Mouse (Mus musculus): Measurements from ENCODE around the gene Glg1.
A peak's percentile ranks its signal among the peaks of the same experiment; 100 is the strongest.
"Not testable (repeated sequence)": the region's sequence is repeated elsewhere in the genome, so short reads cannot be mapped to it uniquely, and the experiment has no call there.

Glg1 gene

GRCm38 (mm10) chr8:111258631-111259407 is at the start of gene Glg1:
Gene Glg1, minus strand, starts transcription at chr8:111259216.
- peak; percentile 85 to 86 for DNase-seq (ENCODE audit: low spot score in 2 of 2)

DNA sequence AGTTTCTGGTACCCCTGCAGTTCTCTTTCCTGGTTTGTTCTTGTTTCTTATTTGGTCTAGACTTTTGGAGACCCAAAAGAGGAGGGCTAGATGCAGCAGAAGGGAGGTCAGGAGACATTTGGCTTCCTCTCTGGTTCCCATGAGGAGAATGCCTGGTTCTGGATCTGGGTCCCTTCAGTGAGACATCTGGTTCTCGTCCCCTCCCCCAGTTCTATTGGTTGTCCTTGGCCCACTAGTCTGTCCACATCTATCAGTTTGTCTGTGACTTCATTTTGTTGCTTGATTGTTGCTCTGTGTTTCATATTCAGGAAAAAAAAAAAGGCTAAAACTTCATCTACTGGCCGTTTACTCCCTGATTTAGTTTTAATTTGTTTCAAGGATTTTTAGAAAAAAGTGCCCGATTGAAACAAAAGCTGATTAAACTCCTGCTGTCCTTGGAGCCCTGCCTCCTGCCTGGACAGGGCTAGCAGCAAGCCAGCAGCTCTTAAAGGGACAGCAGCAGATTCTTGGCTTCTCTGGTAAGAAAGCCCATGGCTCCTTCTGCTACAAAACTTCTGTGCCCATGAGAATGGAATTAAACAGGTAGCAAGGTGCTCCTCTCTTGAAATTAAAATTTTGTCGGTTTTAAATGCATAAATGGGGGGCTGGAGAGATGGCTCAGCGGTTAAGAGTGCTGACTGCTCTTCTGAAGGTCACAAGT is 46.2 kb upstream of the Glg1 start:
- DNase-seq (ENCODE audit: low spot score in 2 of 2), result no peak

- DNase-seq (ENCODE audit: low spot score in 2 of 2), result no peak
Observed at GRCm38 (mm10) chr8:111304359-111304758, 45.3 kb upstream of the Glg1 start.

DNA sequence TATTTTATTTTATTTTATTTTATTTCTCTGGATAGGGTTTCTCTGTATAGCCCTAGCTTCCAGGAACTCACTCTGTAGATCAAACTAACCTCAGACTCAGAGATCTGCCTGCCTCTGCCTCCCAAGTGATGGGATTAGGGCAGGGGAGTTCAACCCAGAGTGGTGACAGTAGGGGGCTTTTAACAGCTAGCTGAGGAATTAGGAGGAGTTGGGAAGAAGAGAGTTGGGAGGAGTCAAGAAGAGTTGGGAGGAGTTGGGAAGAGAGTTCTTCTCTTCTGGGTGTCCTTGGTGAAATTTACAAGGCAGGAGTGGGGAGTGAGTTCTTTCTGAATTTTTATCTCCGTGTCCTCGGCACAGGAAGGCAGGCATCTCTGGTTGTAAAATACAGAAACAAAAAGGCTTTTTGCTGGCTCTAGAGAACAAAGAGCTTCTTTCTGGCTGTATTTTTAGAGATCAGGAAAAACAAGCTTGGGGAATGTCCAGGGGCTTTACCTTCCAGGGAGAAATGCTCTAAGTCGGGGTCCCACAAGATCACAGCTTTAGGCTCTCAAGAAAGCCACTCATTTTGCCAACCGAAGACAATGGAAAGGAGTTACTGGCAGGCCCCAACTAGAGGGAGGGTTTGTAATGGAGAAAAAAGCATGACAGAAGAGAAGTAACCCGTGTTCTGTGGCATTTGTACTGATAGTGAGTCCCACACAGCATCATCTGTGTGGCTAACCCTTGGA is 44.2 kb upstream of the Glg1 start:
- not testable (repeated sequence) for DNase-seq (ENCODE audit: low spot score in 2 of 2)

GRCm38 (mm10) chr8:111300597-111301546 is 41.9 kb upstream of the Glg1 start:
- DNase-seq (ENCODE audit: low spot score in 2 of 2), result no peak

- DNase-seq (ENCODE audit: low spot score in 2 of 2), result peak; percentile 98
Observed at GRCm38 (mm10) chr8:111299821-111300568, 41.0 kb upstream of the Glg1 start, which contains the start of gene Rfwd3. Gene Rfwd3, minus strand, starts transcription at chr8:111300222.

GRCm38 (mm10) chr8:111299363-111299820 is 40.4 kb upstream of the Glg1 start:
- DNase-seq (ENCODE audit: low spot score in 2 of 2), result no peak

DNA sequence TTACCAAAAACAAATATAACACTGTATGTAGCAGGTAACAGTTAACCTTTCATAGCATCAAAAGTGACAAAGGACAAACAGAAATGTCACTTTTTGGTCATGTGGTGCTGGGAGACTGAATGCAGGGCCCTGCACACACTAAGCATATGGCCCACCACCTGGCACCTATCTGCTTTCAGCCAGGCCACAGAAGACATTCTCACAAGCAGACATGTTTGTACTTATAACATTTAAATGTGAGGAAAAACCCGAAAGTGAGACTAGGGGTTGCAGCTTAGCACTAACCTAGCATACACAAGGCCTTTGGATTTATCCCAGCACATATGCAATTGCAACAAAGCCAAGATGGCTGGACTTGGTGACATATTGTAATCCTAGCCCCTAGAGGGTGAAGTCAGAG is 39.0 kb upstream of the Glg1 start:
- no peak for DNase-seq (ENCODE audit: low spot score in 2 of 2)

DNA sequence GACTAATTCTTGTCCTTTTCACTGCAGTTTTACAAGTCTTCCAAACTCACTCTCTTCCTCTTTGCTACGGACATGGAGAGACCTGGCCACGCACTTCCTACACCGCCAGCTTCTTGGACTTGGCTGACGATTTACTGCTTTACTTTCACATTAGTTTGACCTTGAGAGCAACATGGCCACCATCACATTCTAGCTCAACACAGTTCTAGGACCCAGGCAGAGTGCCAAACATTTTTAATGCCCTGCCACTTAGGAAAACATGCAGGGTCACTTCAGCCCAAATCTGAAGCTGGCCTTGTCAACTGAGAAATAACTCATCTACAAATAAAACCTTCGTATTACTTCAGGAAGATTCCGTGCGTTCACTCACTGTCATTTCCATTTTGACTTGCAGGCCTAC is 32.7 kb upstream of the Glg1 start:
- DNase-seq (ENCODE audit: low spot score in 2 of 2), result no peak

- no peak for DNase-seq (ENCODE audit: low spot score in 2 of 2)
Observed at GRCm38 (mm10) chr8:111290586-111290985, 31.6 kb upstream of the Glg1 start.

- no peak for DNase-seq (ENCODE audit: low spot score in 2 of 2)
Observed at GRCm38 (mm10) chr8:111285603-111286002, 26.6 kb upstream of the Glg1 start.

- DNase-seq (ENCODE audit: low spot score in 2 of 2), result no peak
Observed at GRCm38 (mm10) chr8:111282093-111282492, 23.1 kb upstream of the Glg1 start.

DNA sequence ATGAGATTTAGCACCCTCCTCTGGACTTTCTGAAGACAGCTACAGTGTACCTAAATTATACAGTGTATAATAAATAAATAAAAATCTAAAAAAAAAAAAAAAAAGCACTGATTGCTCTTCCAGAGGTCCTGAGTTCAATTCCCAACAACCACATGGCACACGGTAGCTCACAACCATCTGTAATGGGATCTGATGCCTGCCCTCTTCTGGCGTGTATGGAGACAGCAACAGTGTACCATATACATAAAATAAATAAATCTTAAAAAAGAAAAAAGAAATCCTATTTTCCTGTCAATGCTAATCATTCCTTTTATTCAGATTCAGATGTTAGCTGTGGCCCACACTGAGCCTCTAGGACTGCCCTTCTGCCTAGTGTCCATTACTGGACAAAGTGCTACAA is 9.3 kb upstream of the Glg1 start:
- no peak for DNase-seq (ENCODE audit: low spot score in 2 of 2)

- DNase-seq (ENCODE audit: low spot score in 2 of 2), result not testable (repeated sequence)
Observed at GRCm38 (mm10) chr8:111266161-111266560, 7.1 kb upstream of the Glg1 start.

DNA sequence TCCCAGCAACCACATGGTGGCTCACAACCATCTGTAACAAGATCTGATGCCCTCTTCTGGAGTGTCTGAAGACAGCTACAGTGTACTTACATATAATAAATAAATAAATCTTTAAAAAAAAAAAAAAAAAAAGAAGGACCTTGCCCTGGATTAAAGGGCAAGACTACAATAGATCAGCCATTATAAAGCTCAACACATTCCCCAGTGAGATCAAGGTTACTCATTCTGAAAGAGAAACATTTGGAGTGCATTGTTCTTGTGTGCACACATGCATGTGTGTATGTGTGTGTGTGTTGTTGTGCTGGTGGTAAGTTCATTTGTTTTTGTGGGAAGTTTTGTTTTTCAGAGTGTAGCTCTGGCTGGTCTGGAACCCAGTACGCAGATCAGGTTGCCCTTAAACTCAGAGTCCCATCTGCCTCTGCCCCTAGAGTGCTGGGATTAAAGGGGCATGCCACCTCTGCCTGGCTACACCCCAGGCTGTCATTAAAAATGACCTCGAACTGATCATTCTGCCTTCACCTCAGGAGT is 5.7 kb upstream of the Glg1 start:
- no peak for DNase-seq (ENCODE audit: low spot score in 2 of 2)

- no peak for DNase-seq (ENCODE audit: low spot score in 2 of 2)
Observed at GRCm38 (mm10) chr8:111261981-111262381, 3.0 kb upstream of the Glg1 start.

GRCm38 (mm10) chr8:111260251-111260650 is 1.2 kb upstream of the Glg1 start:
- no peak for DNase-seq (ENCODE audit: low spot score in 2 of 2)

GRCm38 (mm10) chr8:111259408-111259741 is 359 bp upstream of the Glg1 start:
- no peak for DNase-seq (ENCODE audit: low spot score in 2 of 2)

DNA sequence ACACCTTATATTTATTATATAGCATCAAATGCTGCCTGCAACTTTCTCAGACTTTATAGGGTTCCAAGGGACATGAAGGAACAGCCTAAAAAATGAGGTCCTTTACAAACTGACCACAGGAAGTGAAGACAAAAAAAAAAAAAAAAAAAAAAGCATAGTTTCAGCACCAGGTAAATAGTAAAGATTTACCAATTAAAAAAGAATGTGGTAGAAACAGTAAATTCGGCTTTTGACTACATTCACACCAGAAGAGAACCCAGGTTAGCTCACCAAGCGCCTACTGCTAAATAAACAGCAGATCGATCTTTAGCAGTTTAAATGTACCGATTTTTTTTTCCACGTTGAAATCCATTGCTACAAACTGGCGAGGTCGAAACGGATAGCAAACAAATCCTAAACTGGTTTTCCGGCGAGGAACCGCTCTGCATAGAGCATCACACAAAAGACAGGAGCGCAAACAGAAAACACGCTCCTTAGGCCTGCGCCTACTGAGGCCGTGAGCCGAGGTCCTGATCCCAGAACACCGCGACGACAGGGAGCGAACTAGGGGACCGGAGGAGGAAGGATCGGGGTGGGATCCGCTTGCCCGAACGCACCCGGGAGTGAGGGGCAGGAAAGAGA is 896 bp downstream of the Glg1 start:
- no peak for DNase-seq (ENCODE audit: low spot score in 2 of 2)

Measured in right cerebral cortex, postnatal 36 days (tissue).